Mouse (Mus musculus) hindbrain, postnatal 0 days (tissue): ENCODE measurements at regions not wholly inside any gene's neighbourhood (a gene's known extent, or its start where the extent isn't known, plus 50 kb on each side); places are given as distances from the start of the nearest gene placed in this dataset.

Source experiments
- ATAC-seq: fragments of 200-750 bp; cut with Nextera tagmentation; 2 replicates; pipeline ENCODE4 v1.8.0; 2017; ENCODE audit warnings: mild to moderate bottlenecking, moderate TSS enrichment, moderate library complexity
- DNase-seq: peaks from one replicate; pipeline ENCODE4 v3.0.0-alpha.2; 2015; ENCODE audit warnings: low spot score
- H3K27ac ChIP-seq: fragments of 300-500 bp; sonication (generic); 2 replicates; pipeline ENCODE4 v1.5.1; 2014; ENCODE audit warnings: mild to moderate bottlenecking
- H3K27me3 ChIP-seq: fragments of 300-500 bp; sonication (generic); 2 replicates; pipeline ENCODE4 v1.6.1; 2014; ENCODE audit warnings: low read length, mixed read lengths; ENCODE audit not compliant: insufficient read depth
- H3K36me3 ChIP-seq: fragments of 300-500 bp; sonication (generic); 2 replicates; pipeline ENCODE4 v1.6.1; 2014; ENCODE audit warnings: low read length, mixed read lengths; ENCODE audit not compliant: insufficient read depth
- H3K4me1 ChIP-seq: fragments of 300-500 bp; sonication (generic); 2 replicates; pipeline ENCODE4 v1.6.1; 2014; ENCODE audit warnings: antibody characterized with exemption, low read length, mixed read lengths; ENCODE audit not compliant: insufficient read depth
- H3K4me2 ChIP-seq: fragments of 300-500 bp; sonication (generic); 2 replicates; pipeline ENCODE4 v1.6.1; 2014; ENCODE audit warnings: low read depth, mild to moderate bottlenecking, low read length, moderate library complexity, mixed read lengths
- H3K4me3 ChIP-seq: fragments of 300-500 bp; sonication (generic); 2 replicates; pipeline ENCODE4 v1.5.1; 2014; ENCODE audit warnings: low read length
- H3K9ac ChIP-seq: fragments of 300-500 bp; sonication (generic); replicated peaks from 2 replicates; pipeline ENCODE4 v1.6.1; 2014; ENCODE audit warnings: mild to moderate bottlenecking, low read length, moderate library complexity, mixed read lengths
- H3K9me3 ChIP-seq: fragments of 300-500 bp; sonication (generic); 2 replicates; pipeline ENCODE4 v1.6.1; 2016; ENCODE audit warnings: low read length, mixed read lengths
- CTCF ChIP-seq: IDR thresholded peaks from 2 replicates; pipeline ENCODE4 v1.5.1; 2016; ENCODE audit warnings: antibody characterized with exemption, control low read depth, low read depth
- WGBS: fragments of 180-500 bp; shearing (Covaris S2); extraction: QIAGEN DNeasy Blood & Tissue Kit; methylation state at CpG from one replicate; pipeline ENCODE4 v1.1.7; 2014; 5-methylcytosine and 5-hydroxymethylcytosine counted together

- DNase-seq, result no peak
- WGBS, result 52% methylated on average over 7 of the region's 7 CpGs
- TF ChIP-seq CTCF, result no peak
Measured at GRCm38 (mm10) chr1:57259626-57260025, 117.8 kb upstream of the 1700066M21Rik start.

GRCm38 (mm10) chr1:57265012-57265760 is 112.2 kb upstream of the 1700066M21Rik start:
- Histone ChIP-seq H3K4me1 (no peaks in the 10 kb centered on the region), H3K9ac (no peak overlapping the region), H3K27ac (no peak overlapping the region), H3K36me3 (no peaks in the 10 kb centered on the region), H3K27me3 (no peaks in the 10 kb centered on the region), H3K4me2 (peak overlapping the region; percentile 14; the same call in 1 of the 2 replicates), H3K9me3 (no peaks in the 10 kb centered on the region), H3K4me3 (no peak overlapping the region)
- no peak for ATAC-seq
- WGBS, result 35% methylated on average over 12 of the region's 12 CpGs
- no peak for DNase-seq
- TF ChIP-seq CTCF, result no peak

More at GRCm38 (mm10) chr1:57259626-57260025, 117.8 kb upstream of the 1700066M21Rik start:
- Histone ChIP-seq H3K9ac (no peak overlapping the region), H3K36me3 (no peaks in the 10 kb centered on the region), H3K27ac (no peak overlapping the region), H3K27me3 (no peaks in the 10 kb centered on the region), H3K4me2 (no peak overlapping the region), H3K4me1 (no peaks in the 10 kb centered on the region), H3K9me3 (no peaks in the 10 kb centered on the region), H3K4me3 (no peak overlapping the region)
- ATAC-seq, result no peak

- peak; percentile 48; the same call in 1 of the 2 replicates for ATAC-seq
- TF ChIP-seq CTCF, result no peak
- no peak overlapping the region for H3K9ac ChIP-seq
- H3K4me3 ChIP-seq, result no peak overlapping the region
- no peaks in the 10 kb centered on the region for H3K27me3 ChIP-seq
- H3K4me2 ChIP-seq, result no peak overlapping the region
- H3K36me3 ChIP-seq, result no peaks in the 10 kb centered on the region
- WGBS, result 26% methylated on average over 4 of the region's 4 CpGs
- no peak overlapping the region for H3K27ac ChIP-seq
- H3K9me3 ChIP-seq, result no peaks in the 10 kb centered on the region
- peak; percentile 57 for DNase-seq
- H3K4me1 ChIP-seq, result no peaks in the 10 kb centered on the region
Measured at GRCm38 (mm10) chr1:57266695-57267094, 110.7 kb upstream of the 1700066M21Rik start.

GRCm38 (mm10) chr1:57267851-57268250 is 109.6 kb upstream of the 1700066M21Rik start:
- no peaks in the 10 kb centered on the region for H3K9me3 ChIP-seq
- ATAC-seq, result no peak
- H3K9ac ChIP-seq, result no peak overlapping the region
- no peaks in the 10 kb centered on the region for H3K27me3 ChIP-seq
- no peak overlapping the region for H3K4me2 ChIP-seq
- no peak for TF ChIP-seq CTCF
- H3K36me3 ChIP-seq, result no peaks in the 10 kb centered on the region
- H3K4me3 ChIP-seq, result no peak overlapping the region
- no peaks in the 10 kb centered on the region for H3K4me1 ChIP-seq
- no peak overlapping the region for H3K27ac ChIP-seq
- WGBS, result 73% methylated on average over 2 of the region's 2 CpGs
- no peak for DNase-seq

GRCm38 (mm10) chr1:57269679-57270354 is 107.6 kb upstream of the 1700066M21Rik start:
- Histone ChIP-seq H3K27ac (no peak overlapping the region), H3K27me3 (no peaks in the 10 kb centered on the region), H3K36me3 (no peaks in the 10 kb centered on the region), H3K9me3 (no peaks in the 10 kb centered on the region), H3K9ac (no peak overlapping the region), H3K4me1 (no peaks in the 10 kb centered on the region), H3K4me2 (no peak overlapping the region), H3K4me3 (no peak overlapping the region)
- peak; percentile 80 for TF ChIP-seq CTCF
- ATAC-seq, result peak; percentile 91
- 43% methylated on average over 13 of the region's 13 CpGs for WGBS
- peak; percentile 87 for DNase-seq

- Histone ChIP-seq H3K9ac (no peak overlapping the region), H3K27ac (no peak overlapping the region), H3K36me3 (no peaks in the 10 kb centered on the region), H3K27me3 (no peaks in the 10 kb centered on the region), H3K4me2 (no peak overlapping the region), H3K9me3 (no peaks in the 10 kb centered on the region), H3K4me3 (no peak overlapping the region), H3K4me1 (no peaks in the 10 kb centered on the region)
- no peak for TF ChIP-seq CTCF
- WGBS, result 90% methylated on average over 5 of the region's 5 CpGs
- ATAC-seq, result no peak
- no peak for DNase-seq
Measured at GRCm38 (mm10) chr1:57272593-57272992, 104.8 kb upstream of the 1700066M21Rik start.

GRCm38 (mm10) chr1:57281549-57281948 is 95.9 kb upstream of the 1700066M21Rik start:
- Histone ChIP-seq H3K9me3 (no peaks in the 10 kb centered on the region), H3K4me3 (no peak overlapping the region), H3K4me2 (no peak overlapping the region), H3K9ac (no peak overlapping the region), H3K27me3 (no peaks in the 10 kb centered on the region), H3K4me1 (no peaks in the 10 kb centered on the region), H3K27ac (no peak overlapping the region), H3K36me3 (no peaks in the 10 kb centered on the region)
- DNase-seq, result no peak
- 79% methylated on average over 3 of the region's 3 CpGs for WGBS
- TF ChIP-seq CTCF, result no peak
- ATAC-seq, result no peak
